Mouse (Mus musculus): ENCODE measurements around the gene Notch2.

- TF ChIP-seq POLR2A (IDR thresholded peaks at IDR 0.05; ENCODE audit: borderline replicate concordance, control insufficient read depth, low read depth, low read length) = no peak
- TF ChIP-seq CTCF (IDR thresholded peaks at IDR 0.05; ENCODE audit: control insufficient read depth, insufficient read depth, low read length) = peak; percentile 80
These were observed 86.0 kb downstream of the Notch2 start for GRCm38 (mm10) chr3:98099287-98099686.

Data from bone marrow, adult 2 months (tissue).